Comparison of ENCODE assay signal across 26 mouse cellular contexts in the genomic region with DNA sequence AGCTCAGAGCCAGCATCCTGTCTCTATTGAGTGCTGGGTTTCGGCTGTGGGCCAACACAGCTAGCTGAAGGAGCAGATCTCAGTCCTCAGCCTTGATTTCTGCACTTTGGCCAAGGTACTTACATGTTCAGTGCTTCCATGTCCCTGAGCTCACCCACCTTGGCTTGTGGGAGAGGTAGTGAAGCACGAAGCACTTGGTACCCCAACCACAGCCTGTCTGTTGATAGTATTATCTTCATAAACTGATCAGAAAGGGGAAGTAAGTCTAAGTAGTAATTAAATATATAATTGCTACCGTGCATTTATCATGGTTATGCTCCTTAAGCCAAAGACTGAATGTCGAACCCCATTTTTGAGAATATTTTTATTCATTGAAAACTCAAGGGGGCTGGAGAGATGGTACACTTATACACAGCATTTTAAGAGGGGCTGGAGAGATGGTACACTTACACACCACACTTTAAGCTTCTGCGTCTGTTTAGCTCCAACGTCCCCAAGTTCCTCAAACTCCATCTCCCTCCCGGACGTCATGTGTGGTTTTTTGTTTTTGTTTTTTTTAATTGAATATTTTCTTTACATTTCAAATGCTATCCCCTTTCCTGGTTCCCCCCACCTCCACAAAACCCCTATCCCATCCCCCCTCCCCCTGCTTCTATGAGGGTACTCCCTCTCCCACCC.
"Had no signal": no experiment of that assay in that cellular context is flagged by ENCODE, and none has a peak within 500 bp of the region (broad histone marks: within the 10 kb centered on the region; RNA-seq: fewer than 3 reads in every experiment).

No protein-coding gene starts in this region.

- H3K4me1 ChIP-seq: heart, embryonic 13.5 days; heart, embryonic 15.5 days; hindbrain, embryonic 12.5 days; limb, embryonic 10.5 days; limb, embryonic 12.5 days; liver, embryonic 13.5 days had no signal

- H3K9ac ChIP-seq: heart, embryonic 13.5 days; heart, embryonic 15.5 days; hindbrain, embryonic 12.5 days; hindbrain, embryonic 15.5 days; limb, embryonic 12.5 days; liver, embryonic 13.5 days had no signal

- H3K27me3 ChIP-seq: heart, embryonic 13.5 days; heart, embryonic 15.5 days; hindbrain, embryonic 12.5 days; hindbrain, embryonic 15.5 days; limb, embryonic 12.5 days; liver, embryonic 13.5 days had no signal

- ATAC-seq: hindbrain, postnatal 0 days; intestine, embryonic 16.5 days had no signal

- DNase-seq: gastrocnemius, adult 2 months; gastrocnemius, postnatal 10 days; gastrocnemius, postnatal 36 days; heart, adult 2 months; heart, postnatal 14 days; heart, postnatal 36 days; kidney, adult 11 months; kidney, adult 2 months; kidney, adult 9 months; kidney, postnatal 10 days; kidney, postnatal 25 days; kidney, postnatal 4 days; liver; liver, embryonic 13.5 days had no signal

- H3K9me3 ChIP-seq: heart, embryonic 13.5 days; heart, embryonic 15.5 days; hindbrain, embryonic 12.5 days; hindbrain, embryonic 15.5 days; limb, embryonic 10.5 days; limb, embryonic 12.5 days; liver, embryonic 13.5 days had no signal

- H3K27ac ChIP-seq: gastrocnemius, adult 2 months; heart, adult 2 months; heart, embryonic 13.5 days; heart, embryonic 15.5 days; hindbrain, embryonic 12.5 days; hindbrain, embryonic 15.5 days; hindbrain, postnatal 0 days; layer of hippocampus, adult 2 months; left cerebral cortex, adult 2 months; limb, embryonic 10.5 days; limb, embryonic 12.5 days; liver, embryonic 13.5 days had no signal

- H3K36me3 ChIP-seq: heart, embryonic 13.5 days; heart, embryonic 15.5 days; hindbrain, embryonic 12.5 days; hindbrain, embryonic 15.5 days; limb, embryonic 10.5 days; limb, embryonic 12.5 days; liver, embryonic 13.5 days had no signal

- H3K4me2 ChIP-seq: heart, embryonic 11.5 days; heart, embryonic 13.5 days; heart, embryonic 15.5 days; hindbrain, embryonic 12.5 days; hindbrain, embryonic 15.5 days; limb, embryonic 12.5 days; liver, embryonic 11.5 days; liver, embryonic 13.5 days had no signal

- H3K4me3 ChIP-seq: gastrocnemius, adult 2 months; heart, adult 2 months; heart, embryonic 13.5 days; heart, embryonic 15.5 days; hindbrain, embryonic 12.5 days; hindbrain, embryonic 15.5 days; layer of hippocampus, adult 2 months; left cerebral cortex, adult 2 months; limb, embryonic 10.5 days; limb, embryonic 12.5 days; liver, embryonic 13.5 days had no signal
